ENCODE assay signal across 22 mouse cellular contexts in the genomic region with DNA sequence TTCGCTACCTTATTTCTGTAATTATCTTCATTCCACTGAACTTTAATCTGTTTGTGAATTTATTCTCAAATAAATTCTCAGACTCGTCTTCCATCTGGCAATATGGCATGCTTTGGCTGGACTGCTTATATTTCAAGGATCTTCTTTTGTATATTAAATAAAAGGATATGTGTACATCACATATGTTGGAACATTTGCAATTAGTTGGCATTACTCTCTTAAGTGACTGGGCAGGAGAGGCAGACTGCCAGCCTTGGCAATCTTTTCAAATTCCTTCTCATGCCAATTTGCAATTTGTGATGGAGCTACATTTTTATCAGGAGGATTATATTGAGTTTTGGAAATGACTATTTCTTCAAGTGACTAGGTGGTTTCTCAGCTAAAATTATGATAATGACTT.
DNase-seq lines count a peak whose midpoint lies in the region; ATAC-seq lines count a peak whose summit lies in the region.
"Had no signal": no experiment of that assay in that cellular context is flagged by ENCODE, and none has a peak within 500 bp of the region (broad histone marks: within the 10 kb centered on the region; RNA-seq: fewer than 3 reads in every experiment).

No protein-coding gene starts in this region.

- no peak overlapping the region for H3K9ac ChIP-seq in forebrain, embryonic 14.5 days (ENCODE audit: low read length)
- no peak overlapping the region for H3K9ac ChIP-seq in forebrain, embryonic 13.5 days
- H3K9ac ChIP-seq: heart, embryonic 15.5 days; hindbrain, embryonic 13.5 days had no signal

- H3K4me3 ChIP-seq in forebrain, embryonic 14.5 days (ENCODE audit: low read depth, low read length) = no peak overlapping the region
- H3K4me3 ChIP-seq in forebrain, embryonic 13.5 days = no peak overlapping the region
- H3K4me3 ChIP-seq: embryonic facial prominence, embryonic 10.5 days; heart, adult 2 months; heart, embryonic 15.5 days; hindbrain, embryonic 13.5 days had no signal

- H3K9me3 ChIP-seq in forebrain, embryonic 14.5 days (replicated peaks; ENCODE audit: control insufficient read depth, low read length) = no peaks in the 10 kb centered on the region
- H3K9me3 ChIP-seq in forebrain, embryonic 13.5 days (replicated peaks) = no peaks in the 10 kb centered on the region; the same call in 1 of the 2 replicates
- H3K9me3 ChIP-seq: embryonic facial prominence, embryonic 10.5 days; heart, embryonic 15.5 days; hindbrain, embryonic 13.5 days had no signal

- H3K27ac ChIP-seq in forebrain, embryonic 14.5 days (ENCODE audit: low read depth, low read length) = no peak overlapping the region
- H3K27ac ChIP-seq in forebrain, embryonic 13.5 days = no peak overlapping the region
- H3K27ac ChIP-seq: embryonic facial prominence, embryonic 10.5 days; heart, adult 2 months; heart, embryonic 15.5 days; hindbrain, embryonic 13.5 days; hindbrain, postnatal 0 days had no signal

- H3K4me1 ChIP-seq in forebrain, embryonic 14.5 days (ENCODE audit: control insufficient read depth, insufficient read depth, low read length) = no peaks in the 10 kb centered on the region
- H3K4me1 ChIP-seq in forebrain, embryonic 13.5 days = no peaks in the 10 kb centered on the region
- H3K4me1 ChIP-seq: embryonic facial prominence, embryonic 10.5 days; heart, embryonic 15.5 days; hindbrain, embryonic 13.5 days had no signal

- 71% methylated on average over 2 of the region's 2 CpGs for WGBS in forebrain, embryonic 14.5 days
- WGBS in forebrain, embryonic 13.5 days = 81% methylated on average over 2 of the region's 2 CpGs

- no peak overlapping the region for H3K4me2 ChIP-seq in forebrain, embryonic 14.5 days (ENCODE audit: low read length)
- H3K4me2 ChIP-seq in forebrain, embryonic 13.5 days = no peak overlapping the region
- H3K4me2 ChIP-seq: heart, embryonic 11.5 days; heart, embryonic 15.5 days; hindbrain, embryonic 13.5 days had no signal

- peak; percentile 65; the same call in 1 of the 2 replicates for ATAC-seq in forebrain, embryonic 14.5 days
- ATAC-seq in forebrain, embryonic 13.5 days = no peak; the same call in 1 of the 2 replicates
- ATAC-seq: activated CD4-positive, CD25-positive, alpha-beta regulatory T cell, adult 4 months; hindbrain, postnatal 0 days; Patski had no signal

- peak; percentile 59 to 68 for DNase-seq in cerebellum, postnatal 10 days
- DNase-seq in cerebellum, adult 8-10 months = no peak
- peak; percentile 69 for DNase-seq in forebrain, embryonic 14.5 days (ENCODE audit: low spot score)
- DNase-seq in layer of hippocampus, adult 8-10 months (ENCODE audit: low spot score in 2 of 2) = peak; percentile 6 to 16
- DNase-seq in layer of hippocampus, adult 11-12 months (ENCODE audit: low spot score) = no peak
- DNase-seq in brain, embryonic 18.5 days (ENCODE audit: low read depth, low spot score) = peak; percentile 22
- DNase-seq: adrenal gland, adult 2 months; adrenal gland, postnatal 36 days; cerebellum, adult 9-11 months; gastrocnemius, postnatal 14 days; heart, adult 2 months; heart, postnatal 14 days; kidney, adult 18-20 months had no signal

- H3K27me3 ChIP-seq in forebrain, embryonic 14.5 days (replicated peaks; ENCODE audit: control insufficient read depth, insufficient read depth, low read length) = no peaks in the 10 kb centered on the region
- no peaks in the 10 kb centered on the region for H3K27me3 ChIP-seq in forebrain, embryonic 13.5 days
- H3K27me3 ChIP-seq: CH12.LX; heart, embryonic 15.5 days; hindbrain, embryonic 13.5 days had no signal

- H3K36me3 ChIP-seq in forebrain, embryonic 14.5 days (ENCODE audit: control insufficient read depth, insufficient read depth, low read length) = no peaks in the 10 kb centered on the region
- H3K36me3 ChIP-seq in forebrain, embryonic 13.5 days (ENCODE audit: poor library complexity, severe bottlenecking) = no peaks in the 10 kb centered on the region
- H3K36me3 ChIP-seq: embryonic facial prominence, embryonic 10.5 days; heart, embryonic 15.5 days; hindbrain, embryonic 13.5 days had no signal

Comparison
In these comparisons a context has a peak if more than half of its experiments do, and no peak if none do; other contexts are left out.
1. DNase-seq: peak in cerebellum, postnatal 10 days (2 of 2), forebrain, embryonic 14.5 days (single experiment), layer of hippocampus, adult 8-10 months (2 of 2) and brain, embryonic 18.5 days (single experiment); none in cerebellum, adult 8-10 months (single experiment) and layer of hippocampus, adult 11-12 months (single experiment).